Mouse (Mus musculus) hindbrain, embryonic 13.5 days (tissue): ENCODE measurements around the gene Gga3. TPM values are rescaled to one million over a fixed set of nuclear protein-coding genes. Genes with fewer than 3 reads are reported as not detected.

Experiments used
- ATAC-seq: fragments of 200-750 bp; cut with Nextera tagmentation; 2 replicates; pipeline ENCODE4 v1.8.0; 2017; ENCODE audit warnings: moderate TSS enrichment; ENCODE audit not compliant: low FRiP score
- H3K27ac ChIP-seq: fragments of 300-500 bp; sonication (generic); 2 replicates; pipeline ENCODE4 v1.5.1; 2015; ENCODE audit warnings: inconsistent platforms, mild to moderate bottlenecking, moderate library complexity
- H3K27me3 ChIP-seq: fragments of 300-500 bp; sonication (generic); 2 replicates; pipeline ENCODE4 v1.6.1; 2015; ENCODE audit warnings: mild to moderate bottlenecking, inconsistent platforms
- H3K36me3 ChIP-seq: fragments of 300-500 bp; sonication (generic); 2 replicates; pipeline ENCODE4 v1.6.1; 2015; ENCODE audit warnings: mild to moderate bottlenecking, inconsistent platforms
- H3K4me1 ChIP-seq: fragments of 300-500 bp; sonication (generic); replicated peaks from 2 replicates; pipeline ENCODE4 v1.6.1; 2015; ENCODE audit warnings: inconsistent platforms
- H3K4me2 ChIP-seq: fragments of 300-500 bp; sonication (generic); 2 replicates; pipeline ENCODE4 v1.6.1; 2015; ENCODE audit warnings: inconsistent platforms, mild to moderate bottlenecking, moderate library complexity
- H3K4me3 ChIP-seq: fragments of 300-500 bp; sonication (generic); 2 replicates; pipeline ENCODE4 v1.5.1; 2015; ENCODE audit warnings: mild to moderate bottlenecking, inconsistent platforms
- H3K9ac ChIP-seq: fragments of 300-500 bp; sonication (generic); 2 replicates; pipeline ENCODE4 v1.6.1; 2015; ENCODE audit warnings: mild to moderate bottlenecking, inconsistent platforms
- H3K9me3 ChIP-seq: fragments of 300-500 bp; sonication (generic); 2 replicates; pipeline ENCODE4 v1.6.1; 2016; ENCODE audit warnings: inconsistent platforms
- WGBS: fragments of 180-500 bp; shearing (Covaris S2); methylation state at CpG from one replicate; pipeline ENCODE4 v1.1.7; 2015; 5-methylcytosine and 5-hydroxymethylcytosine counted together
- polyA plus RNA-seq: library from polyadenylated mRNA; unstranded; fragments of >200 nt; fragmentation: Nextera tagmentation; extraction: Ambion mirVana; gene quantifications from 2 replicates; pipeline ENCODE4 v1.2.1, GENCODE M21; 2015

Gga3 gene
- polyA plus RNA-seq, 1 experiment from 2014 or later: 33.6 TPM

GRCm38 (mm10) chr11:115564961-115565360 is 38.9 kb downstream of the Gga3 start:
- peak overlapping the region; percentile 83 for H3K9ac ChIP-seq
- ATAC-seq: no peak
- no peak overlapping the region for H3K27ac ChIP-seq
- peaks cover 21% of the 10 kb centered on the region for H3K4me1 ChIP-seq
- WGBS: 24% methylated on average over 7 of the region's 7 CpGs
- peaks cover 32% of the 10 kb centered on the region for H3K36me3 ChIP-seq
- peak overlapping the region; percentile 78 for H3K4me3 ChIP-seq
- H3K27me3 ChIP-seq: no peaks in the 10 kb centered on the region
- peak overlapping the region; percentile 82 for H3K4me2 ChIP-seq
- H3K9me3 ChIP-seq: no peaks in the 10 kb centered on the region

- ATAC-seq: peak; percentile 89
- WGBS: 0% methylated on average over 42 of the region's 42 CpGs
Observed at GRCm38 (mm10) chr11:115564064-115564809, 39.6 kb downstream of the Gga3 start, which contains the start of gene Nup85. Gene Nup85, plus strand, starts transcription at chr11:115564434.

GRCm38 (mm10) chr11:115563406-115563805 is 40.4 kb downstream of the Gga3 start:
- ATAC-seq: no peak
- peak overlapping the region; percentile 83 for H3K9ac ChIP-seq
- H3K27ac ChIP-seq: peak overlapping the region; percentile 58
- H3K4me3 ChIP-seq: peak overlapping the region; percentile 78
- no peaks in the 10 kb centered on the region for H3K9me3 ChIP-seq
- peaks cover 21% of the 10 kb centered on the region for H3K4me1 ChIP-seq
- H3K4me2 ChIP-seq: peak overlapping the region; percentile 82
- H3K36me3 ChIP-seq: peaks cover 16% of the 10 kb centered on the region
- 51% methylated on average over 4 of the region's 4 CpGs for WGBS
- no peaks in the 10 kb centered on the region for H3K27me3 ChIP-seq

More at GRCm38 (mm10) chr11:115564064-115564809, 39.6 kb downstream of the Gga3 start, which contains the start of gene Nup85:
- H3K4me2 ChIP-seq: peak within 1 kb of the TSS; percentile 82
- peak within 1 kb of the TSS; percentile 84 for H3K27ac ChIP-seq
- H3K4me1 ChIP-seq: peaks cover 21% of the 10 kb centered on the region
- H3K36me3 ChIP-seq: peaks cover 25% of the 10 kb centered on the region
- H3K4me3 ChIP-seq: peak within 1 kb of the TSS; percentile 78
- peak within 1 kb of the TSS; percentile 83 for H3K9ac ChIP-seq
- H3K9me3 ChIP-seq: no peaks in the 10 kb centered on the region
- H3K27me3 ChIP-seq: no peaks in the 10 kb centered on the region

GRCm38 (mm10) chr11:115555717-115556116 is 48.1 kb downstream of the Gga3 start:
- H3K27ac ChIP-seq: no peak overlapping the region
- no peak overlapping the region for H3K9ac ChIP-seq
- no peaks in the 10 kb centered on the region for H3K4me1 ChIP-seq
- no peak overlapping the region for H3K4me2 ChIP-seq
- ATAC-seq: no peak
- no peaks in the 10 kb centered on the region for H3K27me3 ChIP-seq
- H3K4me3 ChIP-seq: no peak overlapping the region
- H3K9me3 ChIP-seq: no peaks in the 10 kb centered on the region
- no peaks in the 10 kb centered on the region for H3K36me3 ChIP-seq
- 84% methylated on average over 17 of the region's 17 CpGs for WGBS

GRCm38 (mm10) chr11:115552783-115553182 is 51.1 kb downstream of the Gga3 start:
- H3K27ac ChIP-seq: no peak overlapping the region
- no peaks in the 10 kb centered on the region for H3K4me1 ChIP-seq
- H3K4me2 ChIP-seq: no peak overlapping the region
- no peak overlapping the region for H3K9ac ChIP-seq
- no peaks in the 10 kb centered on the region for H3K36me3 ChIP-seq
- H3K4me3 ChIP-seq: no peak overlapping the region
- no peaks in the 10 kb centered on the region for H3K27me3 ChIP-seq
- ATAC-seq: no peak
- H3K9me3 ChIP-seq: 0 out of 2 replicates have a peak, but pooled peaks cover 5% of the 10 kb centered on the region
- WGBS: 62% methylated on average over 4 of the region's 4 CpGs

- ATAC-seq: no peak
- Histone ChIP-seq H3K27ac (no peak overlapping the region), H3K36me3 (no peaks in the 10 kb centered on the region), H3K4me1 (no peaks in the 10 kb centered on the region), H3K27me3 (peaks cover 5% of the 10 kb centered on the region; the same call in 1 of the 2 replicates), H3K4me3 (no peak overlapping the region), H3K9ac (no peak overlapping the region), H3K9me3 (no peaks in the 10 kb centered on the region), H3K4me2 (no peak overlapping the region)
- 86% methylated on average over 4 of the region's 4 CpGs for WGBS
Observed at GRCm38 (mm10) chr11:115543571-115543970, 60.3 kb downstream of the Gga3 start.

- 62% methylated on average over 2 of the region's 2 CpGs for WGBS
- peaks cover 12% of the 10 kb centered on the region for H3K36me3 ChIP-seq
- no peak overlapping the region for H3K4me2 ChIP-seq
- H3K9ac ChIP-seq: no peak overlapping the region
- no peak for ATAC-seq
- H3K27me3 ChIP-seq: no peaks in the 10 kb centered on the region
- peaks cover 24% of the 10 kb centered on the region for H3K4me1 ChIP-seq
- H3K27ac ChIP-seq: no peak overlapping the region
- H3K9me3 ChIP-seq: no peaks in the 10 kb centered on the region
- no peak overlapping the region for H3K4me3 ChIP-seq
Observed at GRCm38 (mm10) chr11:115538045-115538444, 65.8 kb downstream of the Gga3 start.

GRCm38 (mm10) chr11:115536856-115537568 is 66.8 kb downstream of the Gga3 start:
- Histone ChIP-seq H3K4me3 (peak overlapping the region; percentile 89), H3K27ac (peak overlapping the region; percentile 100), H3K4me2 (peak overlapping the region; percentile 52), H3K36me3 (peaks cover 22% of the 10 kb centered on the region), H3K27me3 (no peaks in the 10 kb centered on the region), H3K9me3 (no peaks in the 10 kb centered on the region), H3K4me1 (peaks cover 28% of the 10 kb centered on the region), H3K9ac (peak overlapping the region; percentile 59)
- WGBS: 76% methylated on average over 10 of the region's 10 CpGs
- no peak for ATAC-seq

- peak; percentile 89 for ATAC-seq
- Histone ChIP-seq H3K4me1 (peaks cover 28% of the 10 kb centered on the region), H3K9ac (peak within 1 kb of the TSS; percentile 93), H3K4me2 (peak within 1 kb of the TSS; percentile 77), H3K36me3 (peaks cover 31% of the 10 kb centered on the region), H3K4me3 (peak within 1 kb of the TSS; percentile 89), H3K27ac (peak within 1 kb of the TSS; percentile 100), H3K27me3 (no peaks in the 10 kb centered on the region), H3K9me3 (no peaks in the 10 kb centered on the region)
- under 1% methylated on average over 62 of the region's 70 CpGs for WGBS
Observed at GRCm38 (mm10) chr11:115536038-115536681, 67.7 kb downstream of the Gga3 start, which contains the start of gene Sumo2. Gene Sumo2, minus strand, starts transcription at chr11:115536276.

- H3K27me3 ChIP-seq: no peaks in the 10 kb centered on the region
- peaks cover 28% of the 10 kb centered on the region for H3K4me1 ChIP-seq
- ATAC-seq: peak; percentile 87
- peaks cover 33% of the 10 kb centered on the region for H3K36me3 ChIP-seq
- no peaks in the 10 kb centered on the region for H3K9me3 ChIP-seq
- peak overlapping the region; percentile 77 for H3K4me2 ChIP-seq
- H3K27ac ChIP-seq: peak overlapping the region; percentile 100
- H3K9ac ChIP-seq: peak overlapping the region; percentile 93
- peak overlapping the region; percentile 89 for H3K4me3 ChIP-seq
- under 1% methylated on average over 63 of the region's 84 CpGs for WGBS
Observed at GRCm38 (mm10) chr11:115535401-115536037, 68.3 kb downstream of the Gga3 start.

- Histone ChIP-seq H3K9me3 (no peaks in the 10 kb centered on the region), H3K27ac (peak overlapping the region; percentile 100), H3K4me3 (peak overlapping the region; percentile 89), H3K4me2 (peak overlapping the region; percentile 77), H3K27me3 (no peaks in the 10 kb centered on the region), H3K4me1 (peaks cover 28% of the 10 kb centered on the region), H3K9ac (peak overlapping the region; percentile 93), H3K36me3 (peaks cover 39% of the 10 kb centered on the region)
- WGBS: 8% methylated on average over 11 of the region's 11 CpGs
- ATAC-seq: no peak
Observed at GRCm38 (mm10) chr11:115534759-115535371, 69.0 kb downstream of the Gga3 start.
